Mouse (Mus musculus) urinary bladder, postnatal 25 days (tissue): ENCODE measurements around the gene Reln.

Experiments
- DNase-seq: peaks from one replicate; pipeline ENCODE4 v3.0.0; 2022; ENCODE audit warnings: low spot score

Gene Reln

DNA sequence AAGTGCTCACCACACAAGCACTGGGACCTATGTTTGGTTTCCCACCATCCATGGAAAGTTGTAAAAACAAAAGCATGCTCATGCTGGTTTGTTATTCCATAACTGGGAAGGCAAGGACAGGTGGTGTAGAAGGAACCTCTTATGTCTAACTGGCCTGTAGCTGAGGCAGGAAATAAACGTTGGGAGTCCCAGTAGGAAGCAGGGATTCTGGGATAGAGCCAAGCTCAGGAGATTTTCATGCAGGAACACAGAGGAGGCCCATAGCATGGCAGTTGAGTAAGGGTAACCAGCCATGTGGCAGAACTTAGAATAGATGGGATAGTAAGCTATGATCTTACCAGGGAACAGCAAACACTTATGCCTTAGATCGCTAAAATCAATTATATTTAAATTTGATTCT, 120.6 kb downstream of the Reln start:
- DNase-seq: no peak

DNA sequence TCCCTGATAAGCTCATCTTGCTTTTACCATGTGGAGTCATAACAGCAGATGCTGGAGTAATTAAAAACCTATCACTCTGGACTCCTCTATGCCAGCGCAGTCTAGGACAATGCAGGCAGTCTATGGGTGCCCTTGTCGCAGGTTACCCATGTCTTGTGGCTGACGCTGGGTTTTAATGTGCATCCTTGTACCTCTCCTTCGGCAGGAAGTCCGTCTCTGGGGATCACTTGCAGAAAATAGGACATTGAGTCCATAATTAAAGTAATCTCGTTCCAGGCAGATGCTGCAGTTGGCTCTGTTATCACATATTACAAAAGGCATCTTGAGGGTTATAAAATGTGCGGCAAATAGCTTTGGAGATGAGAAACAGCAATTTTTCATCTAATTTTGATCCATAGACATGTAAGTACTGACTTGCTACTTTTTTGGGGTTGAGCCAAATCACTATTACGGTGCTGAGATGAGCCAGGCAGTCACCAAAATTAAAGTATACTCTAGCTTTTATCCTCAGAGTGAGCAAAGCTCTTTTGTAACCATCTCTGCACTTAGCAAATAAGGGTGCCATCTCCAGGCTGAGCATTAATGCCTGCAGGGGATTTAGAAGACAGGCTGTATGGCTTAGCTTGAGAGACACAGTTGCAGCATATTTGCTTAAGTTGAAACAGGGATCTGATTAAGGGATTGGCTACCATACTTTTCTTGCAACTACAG, 136.0 kb downstream of the Reln start:
- DNase-seq: no peak

DNA sequence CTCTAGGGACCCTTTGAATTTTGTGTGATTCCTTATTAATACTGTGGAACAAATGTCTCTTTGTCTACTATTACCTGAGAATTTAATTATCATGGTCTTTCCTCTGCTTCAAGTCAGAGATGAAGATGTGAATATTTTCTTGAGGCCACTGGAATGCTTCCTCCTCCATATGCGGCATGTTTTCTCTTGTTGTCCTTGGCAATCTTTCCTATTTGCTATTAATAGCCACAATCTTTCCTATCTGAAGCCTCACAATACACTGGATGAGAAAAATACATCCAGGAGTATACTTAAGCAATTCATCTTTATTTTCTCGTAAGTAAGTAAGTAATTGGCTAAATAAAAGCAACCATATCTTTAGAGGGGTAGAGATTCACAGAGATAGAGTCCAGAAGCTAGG, 146.6 kb downstream of the Reln start:
- no peak for DNase-seq

DNA sequence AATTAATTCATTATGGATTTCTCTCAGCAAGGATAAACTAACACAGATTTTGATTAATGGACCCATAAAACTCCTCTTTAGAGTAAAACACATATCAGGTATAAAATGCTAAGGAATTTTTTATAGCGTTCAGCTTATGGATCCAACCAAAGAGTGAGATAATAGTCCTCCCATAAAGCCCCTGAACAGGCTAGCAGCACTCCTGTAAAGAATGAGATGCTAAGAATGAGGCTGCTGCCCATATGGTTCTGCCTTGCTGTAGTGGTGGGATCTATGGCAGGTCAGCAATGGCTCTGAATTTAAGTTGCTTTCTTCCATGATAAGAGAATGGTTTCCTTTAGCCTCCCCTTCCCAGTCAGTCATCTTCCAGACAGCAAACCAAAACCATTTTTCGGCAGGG, 147.6 kb downstream of the Reln start:
- no peak for DNase-seq

DNA sequence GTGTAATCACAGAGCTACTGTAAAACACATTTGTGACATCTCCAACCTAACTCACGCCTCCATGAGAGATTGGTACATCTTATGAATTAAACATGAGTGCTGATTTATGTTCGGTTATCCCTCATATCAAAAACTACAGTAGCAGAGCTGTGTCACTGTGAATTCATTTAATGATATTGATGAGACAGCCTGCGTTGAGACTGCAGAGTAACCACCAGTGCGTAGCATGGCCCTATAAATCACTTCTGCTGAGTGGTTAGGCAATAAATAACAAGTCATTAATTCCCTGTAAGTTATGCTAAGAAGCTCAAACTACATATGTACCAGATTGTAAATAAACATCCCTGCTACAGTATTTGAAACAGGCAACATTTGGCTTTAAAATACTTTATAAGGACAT, 148.0 kb downstream of the Reln start:
- DNase-seq: no peak

DNA sequence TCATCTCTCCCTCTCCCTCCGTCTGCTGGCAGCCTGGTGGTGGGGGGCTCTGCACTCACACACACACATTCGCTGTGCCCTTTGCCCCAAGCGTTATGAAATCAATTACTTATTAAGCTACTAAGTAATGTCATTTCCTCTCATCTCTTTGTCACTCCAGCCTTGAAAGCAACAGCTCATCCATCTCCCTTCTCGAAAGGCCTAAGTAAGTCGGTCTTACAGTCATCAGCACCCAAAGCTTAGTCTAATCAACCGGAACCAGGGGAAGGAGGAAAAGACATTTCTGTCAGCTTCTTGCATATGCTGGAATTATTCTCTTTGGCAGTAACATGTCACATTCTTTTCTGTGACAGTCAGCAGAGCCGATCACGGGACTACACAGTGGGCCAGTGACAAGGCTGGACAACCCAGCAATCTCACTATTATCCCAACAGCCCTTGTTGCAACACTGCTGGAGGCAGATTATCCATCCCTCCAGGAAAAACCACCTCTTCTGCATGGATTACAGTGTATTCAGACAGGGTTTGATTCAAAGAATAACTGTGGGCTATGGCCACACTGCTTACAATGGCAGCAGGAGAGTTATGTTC, 149.1 kb downstream of the Reln start:
- DNase-seq: no peak

DNA sequence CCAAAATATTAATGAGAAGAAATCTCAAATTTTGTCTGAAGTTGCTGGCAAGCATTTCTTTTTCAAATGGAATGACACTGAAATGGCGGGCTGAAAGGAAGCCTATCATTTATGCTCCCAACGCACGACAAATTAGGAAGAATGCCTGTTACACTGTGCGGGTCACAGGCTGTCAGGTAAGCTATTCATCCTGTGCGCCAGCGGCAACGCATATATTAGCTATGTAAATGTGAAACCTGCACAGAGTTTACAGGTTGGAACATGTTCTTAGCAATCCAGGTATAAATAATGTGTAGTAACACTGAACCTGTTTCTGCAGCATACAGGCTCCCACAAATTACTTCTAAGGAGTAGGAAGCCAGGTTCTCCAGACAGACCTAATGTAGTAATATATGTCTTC, 152.7 kb downstream of the Reln start:
- DNase-seq: no peak

DNA sequence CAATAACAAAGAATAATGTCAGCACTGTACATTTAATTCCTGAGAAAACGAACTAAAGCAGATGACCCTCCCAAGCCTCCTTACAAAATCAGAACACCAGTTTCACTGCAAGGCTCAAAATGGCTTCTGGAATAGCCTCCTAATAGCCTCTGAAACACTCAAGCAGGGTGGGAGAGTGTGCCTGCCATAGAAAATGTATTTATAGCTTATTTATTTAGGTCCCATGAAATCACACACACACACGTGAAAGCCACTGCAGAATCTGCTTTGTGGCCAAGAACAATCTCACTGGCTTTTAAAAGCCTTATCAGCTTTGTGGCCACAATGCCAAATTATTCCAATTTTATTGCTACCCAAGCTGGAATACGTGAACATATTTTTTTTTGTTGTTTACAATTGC, 154.2 kb downstream of the Reln start:
- DNase-seq: no peak

DNA sequence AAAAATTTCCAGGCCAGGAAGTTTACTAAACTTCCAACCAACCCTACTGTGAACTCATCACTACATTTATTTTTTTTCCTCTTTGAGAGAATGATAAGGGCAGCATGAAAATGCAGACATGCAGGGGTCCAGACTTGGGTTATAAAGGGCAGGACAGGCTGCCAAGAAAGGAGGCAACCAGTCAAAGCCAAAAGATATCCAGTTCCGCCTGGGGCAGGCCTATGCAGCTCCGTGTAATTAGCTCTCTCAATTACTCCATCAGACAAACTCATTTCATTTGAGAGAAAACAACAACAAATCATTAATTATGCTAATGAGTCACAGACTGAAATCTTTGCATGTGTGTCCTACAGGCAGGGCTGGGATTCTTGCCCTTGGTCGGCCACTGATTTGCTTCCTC, 156.9 kb downstream of the Reln start:
- no peak for DNase-seq

DNA sequence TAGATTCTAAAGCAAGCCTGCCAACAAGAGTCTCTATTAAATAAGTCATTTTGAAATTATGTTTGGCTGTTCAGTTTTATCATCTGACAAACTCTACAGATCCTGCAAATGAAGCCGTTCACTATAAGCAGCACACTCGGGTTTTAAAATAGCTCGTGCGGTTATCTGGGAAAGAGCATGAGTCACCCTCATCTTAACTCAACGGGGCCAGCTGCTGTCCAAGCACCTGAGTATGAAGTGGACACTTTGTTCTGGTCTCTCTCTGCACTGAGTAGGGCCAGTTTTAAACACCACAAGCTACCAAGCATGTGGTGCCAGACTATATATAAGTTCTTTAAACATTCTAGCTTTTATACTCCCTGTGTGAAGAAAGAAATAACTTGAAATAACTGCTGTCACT, 168.0 kb downstream of the Reln start:
- no peak for DNase-seq

DNA sequence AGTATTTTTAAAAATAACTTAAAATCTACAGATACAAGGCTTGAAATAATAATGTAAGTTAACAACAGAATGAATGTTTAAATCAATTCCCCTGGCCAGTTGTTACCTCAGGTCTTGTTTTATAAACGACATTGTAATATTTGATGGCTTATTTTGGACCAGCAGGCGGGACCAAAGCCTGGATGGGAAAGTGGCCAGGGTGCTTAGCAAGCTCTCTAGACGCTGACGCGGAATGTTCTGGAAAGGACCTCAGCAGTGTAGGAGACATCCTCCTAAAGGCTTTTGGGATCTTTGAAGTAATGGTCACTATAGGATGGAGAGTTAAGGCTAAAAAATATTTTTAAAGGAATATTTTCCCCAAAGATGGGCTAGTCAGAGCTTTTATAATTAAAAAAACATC, 173.2 kb downstream of the Reln start:
- DNase-seq: no peak

DNA sequence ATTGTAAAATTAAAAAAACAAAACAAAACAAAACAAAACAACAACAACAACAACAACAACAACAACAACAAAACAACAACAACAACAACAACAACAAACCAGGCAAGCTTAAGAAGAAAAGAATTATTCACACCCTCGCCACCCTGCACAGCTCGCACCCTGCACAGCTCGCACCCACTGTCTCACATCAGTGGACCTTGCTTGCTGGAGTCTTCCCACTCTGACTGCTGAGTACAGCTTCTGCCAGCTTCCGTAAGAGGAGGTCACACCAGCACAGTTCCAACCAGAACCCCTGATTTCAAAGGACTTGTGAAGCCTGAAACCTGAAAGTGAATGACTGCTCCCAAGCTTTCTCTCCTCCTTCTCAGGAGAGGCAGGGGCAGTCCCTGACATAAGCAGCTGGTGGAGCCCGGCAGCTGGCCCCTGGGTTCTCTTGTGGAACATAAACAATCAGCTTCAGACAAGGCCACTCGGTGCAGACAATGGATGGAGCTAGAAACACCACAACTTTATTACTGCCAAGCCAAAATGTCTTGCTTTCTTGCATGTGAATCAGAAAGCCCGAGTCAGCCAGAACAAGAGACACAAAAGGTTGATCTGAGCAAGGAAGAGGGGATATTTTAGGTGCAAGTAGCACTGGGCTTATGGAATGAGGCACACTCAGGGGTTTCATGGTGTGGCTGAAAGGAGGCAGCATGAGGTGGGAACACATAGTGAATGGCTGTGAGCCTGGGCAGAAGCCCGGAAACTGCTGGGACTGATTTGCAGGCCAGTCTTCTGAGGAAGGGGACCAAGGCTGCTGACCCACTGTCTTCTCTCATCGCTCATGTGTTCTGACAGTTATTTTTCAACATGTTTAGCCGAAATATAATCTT, 180.2 kb downstream of the Reln start:
- no peak for DNase-seq

DNA sequence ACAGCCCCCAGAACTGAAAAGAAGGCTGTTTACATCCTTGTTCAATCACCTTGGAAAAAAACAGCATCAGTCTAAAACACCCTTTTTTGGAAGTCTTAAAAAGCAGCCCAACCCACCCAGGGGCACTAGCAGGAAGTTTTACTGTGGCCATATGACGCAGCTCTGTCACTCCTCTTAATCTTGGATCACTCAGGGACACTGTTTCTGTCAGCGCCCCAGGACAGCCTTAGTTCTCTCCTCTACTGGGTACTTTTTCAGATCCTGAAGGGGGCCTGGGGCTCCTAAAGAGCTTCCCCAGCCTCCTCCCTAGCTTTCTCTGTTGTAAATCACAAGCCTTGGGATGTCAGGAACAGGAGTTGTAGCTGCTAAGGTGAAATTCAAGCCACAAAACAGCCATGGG, 183.6 kb downstream of the Reln start:
- no peak for DNase-seq

DNA sequence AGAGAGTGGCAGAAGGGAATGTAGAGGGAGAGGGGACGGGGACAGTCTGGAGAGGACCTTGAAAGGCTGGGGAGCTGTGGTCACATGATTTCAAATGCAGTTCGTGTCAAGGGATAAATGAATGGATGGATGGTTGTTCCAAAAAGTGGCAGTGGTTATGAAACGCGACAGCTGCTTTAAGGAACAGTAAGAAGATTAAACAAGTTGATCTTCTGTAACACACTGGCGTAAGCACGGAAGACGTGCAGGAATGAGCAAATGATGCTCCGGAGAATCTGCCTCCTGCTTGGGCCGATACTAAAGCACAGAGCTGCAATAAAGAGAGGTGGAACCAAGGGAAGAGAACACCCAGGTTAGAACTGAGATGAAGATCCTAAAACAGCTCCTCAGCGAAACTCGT, 185.7 kb downstream of the Reln start:
- no peak for DNase-seq

DNA sequence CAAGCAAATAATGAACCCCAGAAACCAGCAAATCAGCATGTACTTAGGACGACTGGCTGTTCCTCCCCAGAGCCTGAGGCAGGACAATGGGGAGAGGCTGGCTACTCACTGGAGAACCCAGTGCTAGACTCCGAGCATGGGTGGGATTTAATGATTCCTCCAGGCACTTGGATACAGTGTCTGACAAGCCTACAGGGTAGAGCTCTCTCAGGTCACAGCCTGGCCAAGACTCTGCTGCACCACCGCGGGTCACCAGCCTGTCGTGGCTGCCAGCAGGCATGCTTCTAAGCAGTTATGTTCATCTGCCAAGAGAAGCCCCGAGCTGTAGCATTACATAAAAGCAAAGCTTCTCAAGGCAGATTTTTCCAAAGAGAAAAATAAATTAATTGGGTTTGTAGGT, 190.9 kb downstream of the Reln start:
- no peak for DNase-seq

DNA sequence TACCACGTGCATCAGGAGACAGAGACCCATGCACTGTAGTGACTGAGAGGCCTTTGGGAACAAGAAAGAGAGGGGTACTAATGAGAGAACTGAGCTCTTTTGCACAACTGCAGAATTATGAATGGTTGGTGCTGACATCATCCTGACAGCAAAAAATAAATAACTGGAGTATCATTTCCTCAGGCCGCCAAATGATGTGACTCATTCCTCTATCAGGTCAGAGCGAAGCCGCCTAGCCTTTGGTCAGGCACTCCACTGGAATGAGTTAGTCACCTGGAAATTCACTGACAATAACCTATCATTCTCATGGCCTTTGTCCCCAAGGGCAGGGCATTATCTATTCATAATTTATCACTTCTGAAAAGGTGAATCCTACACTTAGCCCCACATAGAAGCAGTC, 202.7 kb downstream of the Reln start:
- no peak for DNase-seq

DNA sequence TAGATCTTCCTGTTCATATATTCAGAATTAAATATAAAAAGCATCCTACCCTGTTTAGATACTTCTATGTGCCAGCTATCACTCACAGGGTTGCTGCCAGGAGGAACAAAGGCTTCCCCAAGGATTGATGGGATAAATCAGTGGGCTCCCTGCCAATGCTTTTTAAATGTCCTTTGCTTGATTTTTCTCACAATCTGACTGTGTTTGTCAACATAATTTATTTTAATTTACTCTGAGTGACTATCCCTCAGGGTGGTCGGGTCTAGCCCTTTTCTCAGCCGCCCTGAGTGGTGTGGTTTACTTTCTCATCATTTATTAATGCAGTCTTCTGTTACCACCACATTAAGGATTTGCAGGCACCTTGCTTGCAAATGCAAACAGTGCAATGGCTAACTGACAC, 205.5 kb downstream of the Reln start:
- DNase-seq: no peak

DNA sequence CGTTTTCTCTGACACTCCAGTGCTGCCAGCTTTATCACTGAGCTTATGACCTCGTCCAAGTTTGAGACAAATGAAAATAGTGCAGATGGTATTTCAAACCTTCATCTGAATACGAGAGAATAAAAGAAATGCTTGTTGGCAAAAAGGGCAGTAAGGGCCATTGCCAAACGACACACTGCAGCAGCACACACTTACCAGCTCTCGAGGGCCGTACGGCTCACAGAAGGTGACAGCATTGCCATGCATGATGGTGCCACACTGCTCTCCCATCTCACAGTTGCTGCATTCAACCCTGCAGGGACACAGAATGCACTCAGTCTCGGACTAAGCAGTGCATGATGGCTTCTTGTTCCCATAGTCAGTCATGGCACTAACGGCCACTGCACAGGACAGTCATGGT, 210.1 kb downstream of the Reln start:
- DNase-seq: no peak

DNA sequence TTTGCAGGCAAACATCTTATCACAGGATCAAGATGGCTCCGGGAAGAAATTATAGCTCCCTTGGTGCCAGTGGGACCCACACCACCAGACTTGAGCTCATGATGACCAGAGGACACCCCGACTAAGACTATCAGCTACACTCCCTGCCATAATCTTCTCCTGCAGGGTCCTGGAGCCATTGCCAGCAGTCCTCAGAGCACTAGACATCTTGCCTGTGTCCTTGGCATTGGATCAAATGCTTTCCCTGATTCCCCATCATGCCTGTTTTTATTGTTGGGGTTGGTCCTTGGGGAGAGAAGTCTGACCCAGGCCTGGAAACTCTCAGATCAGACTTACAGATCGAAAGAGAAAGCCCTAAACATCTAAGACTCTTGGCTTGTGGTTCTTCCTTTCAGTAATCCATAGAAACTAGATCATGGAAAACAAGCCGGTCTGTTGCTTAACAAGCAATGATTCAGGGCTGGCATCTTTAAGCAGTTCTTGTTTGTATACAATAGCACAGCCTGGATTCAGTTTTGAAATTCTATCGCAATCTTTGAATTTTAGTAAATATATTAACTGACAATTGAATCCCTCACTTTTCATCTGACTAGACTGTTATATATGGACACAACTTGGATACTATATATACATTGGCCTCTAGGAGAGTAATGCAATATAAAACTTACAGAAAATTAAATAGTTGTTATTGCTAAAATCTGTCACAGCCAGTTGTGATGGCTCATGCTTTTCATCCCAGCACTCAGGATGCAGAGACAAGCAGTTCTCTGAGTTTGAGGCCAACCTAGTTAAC, 212.6 kb downstream of the Reln start:
- no peak for DNase-seq

DNA sequence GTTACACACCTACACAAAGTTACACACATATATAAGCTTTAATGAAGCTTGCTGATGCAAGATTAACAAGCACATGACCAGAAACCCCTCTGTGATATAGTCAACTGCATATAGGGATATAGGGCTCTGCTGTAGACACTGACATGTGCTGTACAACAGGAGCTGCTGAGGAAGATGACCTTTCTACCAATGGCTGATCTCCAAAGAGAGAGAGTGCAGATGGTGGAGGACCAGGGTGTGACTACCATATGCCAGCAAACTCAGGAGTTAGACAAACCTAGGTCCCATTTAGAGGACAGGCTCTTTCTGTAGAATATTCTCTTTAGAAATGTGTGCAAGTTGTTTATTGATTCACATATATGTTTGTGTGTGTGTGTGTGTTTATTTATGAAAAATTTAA, 216.9 kb downstream of the Reln start:
- no peak for DNase-seq

DNA sequence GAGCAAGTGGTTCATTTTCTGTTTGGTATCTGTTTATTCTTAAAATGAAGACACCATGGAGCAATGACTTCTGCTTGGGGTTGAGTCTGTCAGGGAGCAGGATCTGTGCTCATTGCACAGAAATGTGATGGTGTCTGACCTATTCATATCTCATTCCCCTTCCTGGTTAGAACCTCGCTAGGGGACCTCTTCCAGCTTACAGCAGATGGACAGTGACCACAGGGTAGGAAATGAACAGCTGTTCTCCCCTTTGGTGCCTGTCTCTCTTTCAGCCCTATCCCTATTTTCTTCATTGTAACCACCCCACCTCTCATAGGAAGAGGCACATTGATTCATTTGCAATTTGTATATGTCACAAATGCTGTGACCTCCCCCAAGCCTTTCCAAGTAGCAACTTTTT, 225.2 kb downstream of the Reln start:
- no peak for DNase-seq

DNA sequence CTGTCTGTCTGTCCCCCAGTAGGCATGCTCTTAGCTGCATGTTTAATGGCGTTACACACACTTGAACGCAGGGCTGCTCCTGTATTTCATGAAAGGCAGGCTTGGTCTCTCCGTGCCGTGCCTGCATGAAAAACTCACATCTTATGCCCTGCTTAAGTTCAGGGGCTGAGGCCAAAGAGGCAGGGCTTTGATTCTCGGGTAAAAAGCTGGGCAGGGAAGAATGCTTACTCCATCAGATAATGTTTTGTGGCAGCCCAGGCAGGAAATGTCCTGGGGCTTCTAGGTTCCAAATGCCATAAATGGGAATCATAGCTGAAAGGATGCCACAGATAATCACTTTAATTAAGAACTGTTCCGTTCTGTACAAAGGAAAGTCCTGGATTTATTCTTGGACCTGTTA, 226.0 kb downstream of the Reln start:
- DNase-seq: no peak

DNA sequence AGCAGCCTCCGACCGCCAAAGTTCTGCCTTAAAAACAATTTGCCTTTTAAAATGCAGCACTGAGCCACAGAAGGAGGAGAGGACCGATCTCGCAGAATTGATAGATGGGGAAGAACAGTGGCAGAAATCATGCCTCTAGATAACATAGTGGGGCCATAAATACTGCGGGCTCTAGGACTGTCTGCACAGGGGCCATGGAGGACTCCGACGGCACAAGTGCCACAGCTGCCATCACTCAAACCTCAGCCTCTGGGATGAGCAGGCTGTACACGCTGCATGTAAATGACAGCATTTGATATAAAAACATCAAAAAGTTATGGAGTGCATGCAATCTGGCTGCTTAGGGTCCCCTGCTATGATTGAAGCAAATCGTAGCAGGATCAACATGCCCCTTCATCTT, 227.6 kb downstream of the Reln start:
- DNase-seq: no peak
